Mouse (Mus musculus) stomach, embryonic 16.5 days (tissue): ENCODE data around the gene Egf. TPM values are rescaled to one million over a fixed set of nuclear protein-coding genes. Genes with fewer than 3 reads are reported as not detected.
A peak's percentile ranks its signal among the peaks of the same experiment; 100 is the strongest.

Experiments used
- ATAC-seq: fragments of 200-750 bp; cut with Nextera tagmentation; 2 replicates; pipeline ENCODE4 v1.8.0; 2017; ENCODE audit warnings: moderate number of reproducible peaks, moderate TSS enrichment; ENCODE audit not compliant: insufficient read depth, low FRiP score
- H3K27ac ChIP-seq: fragments of 300-500 bp; sonication (generic); 2 replicates; pipeline ENCODE4 v1.5.1; 2014; ENCODE audit warnings: low read length
- H3K27me3 ChIP-seq: fragments of 300-500 bp; sonication (generic); 2 replicates; pipeline ENCODE4 v1.6.1; 2014; ENCODE audit warnings: low read length, control low read depth, mixed read lengths; ENCODE audit not compliant: control insufficient read depth, insufficient read depth
- H3K36me3 ChIP-seq: fragments of 300-500 bp; sonication (generic); 2 replicates; pipeline ENCODE4 v1.6.1; 2014; ENCODE audit warnings: low read length; ENCODE audit not compliant: control insufficient read depth, insufficient read depth
- H3K4me1 ChIP-seq: fragments of 300-500 bp; sonication (generic); 2 replicates; pipeline ENCODE4 v1.6.1; 2014; ENCODE audit warnings: low read length, control low read depth, mixed read lengths; ENCODE audit not compliant: control insufficient read depth, insufficient read depth
- H3K4me2 ChIP-seq: fragments of 300-500 bp; sonication (generic); 2 replicates; pipeline ENCODE4 v1.6.1; 2014; ENCODE audit warnings: low read depth, low read length, mixed read lengths
- H3K4me3 ChIP-seq: fragments of 300-500 bp; sonication (generic); replicated peaks from 2 replicates; pipeline ENCODE4 v1.5.1; 2014; ENCODE audit warnings: mild to moderate bottlenecking, low read length
- H3K9ac ChIP-seq: fragments of 300-500 bp; sonication (generic); 2 replicates; pipeline ENCODE4 v1.6.1; 2014; ENCODE audit warnings: low read length
- H3K9me3 ChIP-seq: fragments of 300-500 bp; sonication (generic); replicated peaks from 2 replicates; pipeline ENCODE4 v1.6.1; 2016; ENCODE audit warnings: low read length, control low read depth; ENCODE audit not compliant: control insufficient read depth
- WGBS: fragments of 180-500 bp; shearing (Covaris S2); extraction: QIAGEN DNeasy Blood & Tissue Kit; methylation state at CpG from one replicate; pipeline ENCODE4 v1.1.7; 2014; 5-methylcytosine and 5-hydroxymethylcytosine counted together
- polyA plus RNA-seq: library from polyadenylated mRNA; unstranded; fragments of >200 nt; fragmentation: Nextera tagmentation; extraction: Ambion mirVana; gene quantifications from 2 replicates; pipeline ENCODE4 v1.2.1, GENCODE M21; 2015

Egf gene
- polyA plus RNA-seq, 1 experiment from 2014 or later = 2.2 TPM

DNA sequence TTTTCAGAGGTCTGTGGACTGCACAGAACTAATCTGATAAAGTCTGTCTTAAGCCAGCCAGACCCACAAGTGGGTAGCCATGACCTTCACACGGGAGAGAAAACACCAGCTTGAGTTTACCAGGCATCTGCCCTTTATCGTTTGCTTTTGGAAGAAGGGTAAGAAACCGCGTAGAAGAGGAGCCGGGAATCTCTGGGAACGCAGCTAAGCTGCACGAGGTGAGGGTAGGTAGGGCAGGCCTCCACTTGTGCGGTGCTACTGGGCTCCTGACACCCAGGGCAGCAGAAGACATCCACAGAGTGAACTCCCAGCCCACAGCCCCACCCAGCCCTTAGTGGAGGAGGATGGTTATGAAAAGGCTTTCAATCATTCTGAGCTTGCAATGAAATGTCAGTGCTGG, 59.2 kb downstream of the Egf start:
- H3K36me3 ChIP-seq = no peaks in the 10 kb centered on the region
- H3K9me3 ChIP-seq = no peaks in the 10 kb centered on the region
- no peak for ATAC-seq
- no peak overlapping the region; the same call in 1 of the 2 replicates for H3K27ac ChIP-seq
- no peak overlapping the region for H3K4me3 ChIP-seq
- 63% methylated on average over 8 of the region's 8 CpGs for whole genome bisulfite sequencing
- no peak overlapping the region for H3K4me2 ChIP-seq
- no peaks in the 10 kb centered on the region for H3K27me3 ChIP-seq
- no peak overlapping the region for H3K9ac ChIP-seq
- H3K4me1 ChIP-seq = no peaks in the 10 kb centered on the region

DNA sequence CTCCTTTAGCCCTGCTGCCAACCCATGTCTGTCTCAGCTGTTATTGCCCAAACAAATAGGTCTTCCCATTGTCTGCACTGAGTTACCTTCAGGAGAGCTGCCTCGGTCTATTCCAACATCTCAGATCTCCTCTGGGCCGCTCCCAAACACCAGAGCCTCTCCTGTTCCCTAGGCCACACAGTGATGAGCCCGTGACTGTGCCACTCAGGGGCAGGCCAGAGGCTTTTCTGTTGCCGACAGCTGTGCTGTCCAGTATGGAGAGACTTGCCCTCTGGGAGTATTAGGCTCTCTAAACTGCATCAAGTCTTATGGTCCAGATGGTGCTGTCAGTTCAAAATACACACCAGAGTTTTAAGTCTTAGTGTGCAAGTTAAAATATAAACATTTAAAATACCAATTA, 61.5 kb downstream of the Egf start:
- Histone ChIP-seq H3K4me3 (no peak overlapping the region), H3K4me1 (no peaks in the 10 kb centered on the region), H3K27me3 (no peaks in the 10 kb centered on the region), H3K36me3 (no peaks in the 10 kb centered on the region), H3K9ac (no peak overlapping the region), H3K9me3 (no peaks in the 10 kb centered on the region), H3K27ac (no peak overlapping the region), H3K4me2 (no peak overlapping the region)
- no peak for ATAC-seq
- 63% methylated on average over 4 of the region's 4 CpGs for WGBS

DNA sequence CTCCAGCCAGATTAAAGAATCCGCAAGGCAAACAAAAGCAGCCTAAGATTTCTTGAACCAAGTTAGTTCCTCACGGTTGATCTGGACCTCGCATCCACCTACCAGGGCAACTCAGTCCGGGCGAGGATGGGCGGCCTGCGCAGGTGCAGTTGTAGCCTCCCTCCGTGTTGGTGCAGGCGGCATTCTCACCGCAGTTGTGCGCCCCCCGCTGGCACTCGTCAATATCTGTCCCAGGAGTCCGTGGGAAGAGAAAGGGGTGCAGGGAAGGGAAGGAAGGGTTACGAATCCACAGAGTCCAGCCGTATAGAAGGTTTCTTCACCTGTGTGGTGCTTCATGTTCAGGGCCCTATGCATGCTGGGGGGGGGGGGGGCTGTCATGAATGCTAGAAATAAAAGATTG, 62.3 kb downstream of the Egf start:
- Histone ChIP-seq H3K4me2 (no peak overlapping the region), H3K9ac (no peak overlapping the region), H3K4me1 (no peaks in the 10 kb centered on the region), H3K4me3 (no peak overlapping the region), H3K36me3 (no peaks in the 10 kb centered on the region), H3K9me3 (no peaks in the 10 kb centered on the region), H3K27me3 (no peaks in the 10 kb centered on the region), H3K27ac (no peak overlapping the region)
- no peak for ATAC-seq
- WGBS = 62% methylated on average over 16 of the region's 16 CpGs

DNA sequence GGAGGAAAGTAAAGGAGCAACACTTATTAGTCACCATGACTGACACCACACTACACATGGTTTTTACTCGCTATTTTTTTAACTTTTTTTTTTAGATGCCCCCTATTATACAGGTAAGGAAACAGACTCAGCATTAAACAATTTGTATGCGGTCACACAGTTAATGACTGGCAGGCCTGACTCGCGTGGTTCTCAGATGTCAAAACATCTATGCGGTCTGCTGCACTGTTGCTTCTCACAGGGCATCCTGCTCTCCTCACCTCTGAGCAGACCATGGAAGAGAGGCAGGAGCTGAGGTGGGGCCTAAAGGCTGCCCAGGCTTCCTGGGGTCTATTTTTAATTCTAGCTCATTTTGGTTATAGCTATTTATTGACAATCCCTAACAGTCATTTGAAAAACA, 67.7 kb downstream of the Egf start:
- no peak overlapping the region for H3K27ac ChIP-seq
- H3K9me3 ChIP-seq = no peaks in the 10 kb centered on the region
- H3K9ac ChIP-seq = no peak overlapping the region
- H3K4me1 ChIP-seq = no peaks in the 10 kb centered on the region
- no peaks in the 10 kb centered on the region for H3K36me3 ChIP-seq
- H3K4me2 ChIP-seq = no peak overlapping the region
- H3K4me3 ChIP-seq = no peak overlapping the region
- no peaks in the 10 kb centered on the region for H3K27me3 ChIP-seq
- no peak for ATAC-seq
- WGBS = 74% methylated on average over 5 of the region's 5 CpGs

DNA sequence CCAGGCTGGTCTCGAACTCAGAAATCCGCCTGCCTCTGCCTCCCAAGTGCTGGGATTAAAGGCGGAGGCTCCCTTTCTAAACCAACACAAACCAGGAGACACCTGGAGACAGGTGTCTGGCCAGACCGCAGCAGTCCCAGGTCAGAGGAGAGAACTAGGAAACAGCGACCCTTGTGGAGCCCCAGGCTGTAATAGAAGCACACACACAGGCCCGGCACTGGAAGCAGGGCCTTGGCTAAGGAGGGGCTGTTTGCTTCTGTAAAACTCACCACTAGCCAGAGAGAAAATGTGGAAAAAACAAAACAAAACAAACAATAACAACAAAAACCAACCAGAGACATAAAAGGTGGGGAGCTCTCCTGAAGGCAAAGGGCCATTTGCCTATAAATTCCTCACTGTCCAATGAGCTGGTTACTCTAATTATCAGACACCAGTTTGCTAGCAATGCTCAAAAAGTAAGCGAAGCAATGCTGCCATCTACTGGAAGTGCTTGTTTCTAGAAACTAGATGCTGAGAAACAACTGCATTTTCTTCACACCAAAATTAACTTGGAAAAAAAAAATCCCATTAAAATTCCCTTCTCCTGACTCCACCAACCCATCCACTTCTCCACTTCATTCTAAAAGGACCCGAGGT, 68.3 kb downstream of the Egf start:
- Histone ChIP-seq H3K4me1 (no peaks in the 10 kb centered on the region), H3K27me3 (no peaks in the 10 kb centered on the region), H3K9ac (no peak overlapping the region), H3K4me3 (no peak overlapping the region), H3K4me2 (no peak overlapping the region), H3K36me3 (no peaks in the 10 kb centered on the region), H3K27ac (no peak overlapping the region), H3K9me3 (no peaks in the 10 kb centered on the region)
- no peak for ATAC-seq
- WGBS = 55% methylated on average over 8 of the region's 8 CpGs

DNA sequence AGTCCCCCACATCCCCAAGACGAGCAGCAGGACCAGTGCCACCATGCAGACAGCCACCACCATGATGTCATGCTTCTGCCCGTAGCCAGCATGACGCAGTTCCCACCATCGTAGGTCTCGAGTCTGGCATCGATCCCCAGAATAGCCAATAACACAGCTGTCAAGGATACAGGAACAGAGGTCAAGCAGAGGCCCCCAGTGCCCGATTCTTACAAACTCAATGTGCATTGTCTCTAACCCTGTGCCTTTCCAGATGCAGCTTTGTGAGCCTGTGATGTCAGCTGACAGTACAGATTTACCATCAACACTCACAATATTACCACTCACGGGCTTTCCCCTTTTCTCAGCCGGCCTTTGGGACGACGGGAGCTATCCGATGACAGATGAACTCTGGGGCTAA, 68.9 kb downstream of the Egf start:
- no peak overlapping the region for H3K27ac ChIP-seq
- no peaks in the 10 kb centered on the region for H3K4me1 ChIP-seq
- no peaks in the 10 kb centered on the region for H3K36me3 ChIP-seq
- no peak overlapping the region for H3K9ac ChIP-seq
- H3K4me3 ChIP-seq = no peak overlapping the region
- H3K9me3 ChIP-seq = no peaks in the 10 kb centered on the region
- WGBS = 84% methylated on average over 12 of the region's 12 CpGs
- no peaks in the 10 kb centered on the region for H3K27me3 ChIP-seq
- H3K4me2 ChIP-seq = no peak overlapping the region
- no peak for ATAC-seq

DNA sequence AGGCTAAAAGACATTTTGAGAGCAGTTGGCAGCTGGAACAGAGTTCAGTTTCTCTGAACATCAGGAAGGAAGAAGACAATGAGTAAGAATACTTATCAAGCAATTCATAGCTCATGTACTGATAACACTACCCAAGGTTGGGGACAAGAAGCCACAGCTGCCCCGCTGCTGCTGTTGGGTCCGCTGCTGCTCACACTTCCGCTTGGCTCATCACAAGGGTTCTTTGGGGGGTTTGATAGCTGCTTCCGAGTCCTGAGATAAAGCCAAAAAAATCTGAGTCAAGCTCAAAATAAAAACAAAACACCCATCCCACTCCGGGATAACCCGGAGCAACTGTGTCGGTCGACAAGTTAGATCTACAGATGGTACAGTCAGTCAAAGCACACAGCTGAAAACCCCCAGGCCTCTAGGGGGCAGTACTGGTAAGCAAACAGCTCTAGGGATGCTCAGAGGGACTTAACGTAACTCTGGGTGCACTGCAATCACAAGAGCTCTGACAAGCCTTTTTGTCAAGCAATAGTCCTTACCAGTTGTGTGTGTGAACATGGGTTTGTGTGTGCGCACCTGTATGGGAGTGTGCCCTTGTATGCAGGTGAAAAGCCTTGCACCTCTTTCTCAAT, 71.9 kb downstream of the Egf start:
- Histone ChIP-seq H3K9me3 (no peaks in the 10 kb centered on the region), H3K4me3 (no peak overlapping the region), H3K27ac (no peak overlapping the region), H3K9ac (no peak overlapping the region), H3K36me3 (no peaks in the 10 kb centered on the region), H3K4me1 (no peaks in the 10 kb centered on the region), H3K4me2 (no peak overlapping the region), H3K27me3 (no peaks in the 10 kb centered on the region)
- 87% methylated on average over 10 of the region's 10 CpGs for WGBS
- ATAC-seq = no peak

DNA sequence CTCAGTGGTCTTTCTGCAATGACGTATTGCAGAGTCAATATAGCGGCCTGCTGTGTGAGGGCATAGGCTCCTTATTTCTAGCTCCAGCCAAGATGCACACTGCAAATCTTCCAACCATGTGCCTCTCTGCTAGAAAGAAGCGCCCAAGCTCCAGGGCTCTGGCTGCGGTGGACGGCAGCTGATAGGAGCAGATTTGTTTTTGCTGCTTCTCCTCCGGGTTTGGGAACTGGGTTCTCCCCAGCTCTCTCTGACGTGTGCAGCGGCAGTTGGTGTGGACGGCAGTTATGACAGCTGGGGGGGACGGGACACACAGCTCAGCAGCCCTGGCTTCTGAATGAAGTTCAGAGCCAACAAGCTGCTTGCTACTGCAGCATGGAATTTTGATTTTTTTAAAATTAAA, 72.7 kb downstream of the Egf start:
- 63% methylated on average over 10 of the region's 10 CpGs for WGBS

DNA sequence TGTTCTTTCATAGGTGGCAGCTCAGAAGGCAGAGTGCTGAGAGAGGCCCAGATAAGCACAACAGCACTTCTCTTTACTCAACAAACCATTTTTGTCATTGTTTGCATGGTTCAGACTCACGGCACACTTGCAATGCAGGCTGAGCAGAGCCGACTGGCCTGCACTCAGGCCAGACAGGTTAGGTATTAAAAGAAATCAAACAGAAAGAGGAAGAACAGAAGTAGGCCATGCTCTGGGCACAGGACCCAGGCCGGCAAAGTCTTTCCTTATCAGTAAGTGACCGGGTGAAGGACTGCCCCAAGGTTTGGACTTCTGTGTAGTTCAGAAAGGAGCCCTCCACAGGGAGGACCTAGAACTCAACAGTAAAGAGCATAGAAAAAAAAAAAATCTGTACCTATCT, 73.3 kb downstream of the Egf start:
- no peak overlapping the region for H3K4me3 ChIP-seq
- ATAC-seq = peak; percentile 13; the same call in 1 of the 2 replicates

More for the DNA sequence above, 72.7 kb downstream of the Egf start:
- no peak overlapping the region for H3K4me3 ChIP-seq
- no peak overlapping the region for H3K27ac ChIP-seq
- H3K9me3 ChIP-seq = no peaks in the 10 kb centered on the region
- no peaks in the 10 kb centered on the region for H3K4me1 ChIP-seq
- ATAC-seq = no peak
- H3K4me2 ChIP-seq = no peak overlapping the region
- H3K36me3 ChIP-seq = no peaks in the 10 kb centered on the region
- H3K27me3 ChIP-seq = no peaks in the 10 kb centered on the region
- no peak overlapping the region for H3K9ac ChIP-seq

More for the DNA sequence above, 73.3 kb downstream of the Egf start:
- Histone ChIP-seq H3K27me3 (no peaks in the 10 kb centered on the region), H3K4me1 (no peaks in the 10 kb centered on the region), H3K27ac (peak overlapping the region; percentile 10; the same call in 1 of the 2 replicates), H3K36me3 (no peaks in the 10 kb centered on the region), H3K9me3 (no peaks in the 10 kb centered on the region), H3K9ac (no peak overlapping the region), H3K4me2 (no peak overlapping the region)
- WGBS = 67% methylated on average over 4 of the region's 4 CpGs
